Mouse (Mus musculus) lung, adult 2 months (tissue): ENCODE data around the gene Rnasel. TPM values are rescaled to one million over a fixed set of nuclear protein-coding genes. Genes with fewer than 3 reads are reported as not detected.

Experiments used
- DNase-seq: peaks from one replicate; pipeline ENCODE4 v3.0.0; 2022
- H3K4me1 ChIP-seq: fragments of 200-500 bp; 2 replicates; pipeline ENCODE4 v1.6.1; 2011; ENCODE audit warnings: low read length; ENCODE audit not compliant: control insufficient read depth, insufficient read depth
- H3K4me3 ChIP-seq: fragments of 200-500 bp; replicated peaks from 2 replicates; pipeline ENCODE3; 2011; ENCODE audit warnings: low read depth, mild to moderate bottlenecking, control low read depth, low read length; ENCODE audit errors: extremely low read depth
- CTCF ChIP-seq: fragments of 200-500 bp; IDR thresholded peaks from 2 replicates; pipeline ENCODE4 v1.5.1; 2011; ENCODE audit warnings: mild to moderate bottlenecking, low read length, control low read depth; ENCODE audit not compliant: insufficient read depth
- POLR2A ChIP-seq: fragments of 200-500 bp; IDR thresholded peaks from 2 replicates; pipeline ENCODE4 v1.6.1; 2011; ENCODE audit warnings: low read depth, mild to moderate bottlenecking, control low read depth, low read length, borderline replicate concordance; ENCODE audit errors: extremely low read depth
- WGBS: fragments of 180-500 bp; shearing (Covaris S2); methylation state at CpG from one replicate; pipeline ENCODE4 v1.1.7; 2018; 5-methylcytosine and 5-hydroxymethylcytosine counted together
- polyA plus RNA-seq: library from polyadenylated mRNA; depleted of rRNA; stranded (reverse); fragments of >200 nt; gene quantifications from 2 replicates; pipeline ENCODE4 v1.2.3, GENCODE M21; 2012

Gene Rnasel
- polyA plus RNA-seq, 1 experiment, result 10.1 TPM

DNA sequence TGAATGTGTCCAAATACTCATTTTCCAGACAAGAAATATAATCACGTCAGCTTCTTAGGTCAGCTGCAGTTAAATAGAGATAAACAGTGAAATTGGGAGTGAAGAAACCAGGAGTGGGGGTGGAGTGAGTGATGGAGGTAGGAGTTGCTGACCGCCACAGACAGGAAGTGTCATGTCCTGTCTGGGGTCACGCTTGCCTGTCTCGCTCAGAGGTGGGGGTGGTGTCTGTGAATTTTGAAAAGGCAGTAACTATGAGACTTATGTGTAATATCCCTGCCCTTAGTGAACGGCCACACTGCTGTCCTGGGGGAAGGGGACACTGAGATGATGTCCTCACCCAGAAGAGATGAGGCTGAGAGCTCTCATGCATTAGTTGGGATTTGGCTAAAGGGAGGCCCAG, 39.8 kb upstream of the Rnasel start:
- TF ChIP-seq POLR2A (no peak), CTCF (no peak)
- no peak for DNase-seq
- 40% methylated on average over 5 of the region's 5 CpGs for WGBS
- no peaks in the 10 kb centered on the region for H3K4me1 ChIP-seq
- no peak overlapping the region for H3K4me3 ChIP-seq

DNA sequence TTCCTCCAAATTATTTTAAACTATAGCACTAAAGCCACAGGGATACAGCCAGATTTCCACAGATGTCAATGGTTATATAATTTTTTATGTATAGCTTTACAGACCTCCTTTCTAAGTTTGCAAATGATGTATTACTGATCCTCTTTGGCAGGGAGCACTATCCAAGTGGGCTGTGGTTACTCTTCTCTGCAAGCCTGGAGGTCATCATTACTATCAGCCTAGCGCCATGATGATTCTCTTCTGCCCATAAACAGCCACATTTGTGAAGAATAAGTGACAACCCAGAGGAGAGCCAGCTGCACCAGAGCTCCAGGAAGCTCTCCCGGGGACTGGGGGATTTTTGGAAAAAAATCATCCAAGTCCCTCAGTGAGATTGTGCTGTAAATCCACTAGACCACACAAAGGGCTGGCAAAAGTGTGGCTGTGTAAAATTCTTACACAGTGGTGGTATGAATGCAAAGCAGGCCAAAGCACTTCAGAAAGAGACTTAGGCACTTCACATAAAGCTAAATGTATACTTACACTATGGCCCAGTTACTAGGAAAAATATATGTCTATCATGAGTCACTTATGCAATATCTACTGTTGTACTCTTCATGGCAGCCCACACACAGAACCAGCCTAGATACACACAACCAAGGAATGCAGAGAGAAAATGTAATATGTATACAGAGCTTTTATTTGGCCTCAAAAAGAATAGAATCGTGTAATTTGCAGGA, 37.5 kb upstream of the Rnasel start:
- no peak overlapping the region for H3K4me3 ChIP-seq
- TF ChIP-seq POLR2A (no peak), CTCF (no peak)
- DNase-seq, result no peak
- 73% methylated on average over 3 of the region's 3 CpGs for WGBS
- no peaks in the 10 kb centered on the region for H3K4me1 ChIP-seq

DNA sequence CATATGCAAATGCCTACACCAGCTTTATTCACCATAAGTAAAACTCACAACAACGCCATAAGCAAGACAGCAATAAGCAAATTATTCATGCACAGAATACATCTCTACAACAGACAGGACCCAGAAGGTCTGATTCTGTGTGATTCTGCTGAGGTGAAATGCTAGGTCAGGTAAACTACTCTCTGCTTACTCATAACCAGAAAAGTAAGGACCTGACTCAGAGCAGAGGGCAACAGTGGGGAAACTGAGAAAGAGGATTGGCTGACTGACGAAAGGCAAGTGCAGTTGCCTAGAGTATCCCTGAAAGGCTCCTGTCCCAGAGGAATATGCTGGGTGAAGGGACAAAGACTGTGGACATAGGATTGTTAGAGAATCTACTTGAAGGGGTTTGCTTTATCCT, 36.6 kb upstream of the Rnasel start:
- no peak for DNase-seq
- Histone ChIP-seq H3K4me3 (no peak overlapping the region), H3K4me1 (no peaks in the 10 kb centered on the region)
- TF ChIP-seq POLR2A, result no peak
- WGBS, result 97% methylated on average over 2 of the region's 2 CpGs

DNA sequence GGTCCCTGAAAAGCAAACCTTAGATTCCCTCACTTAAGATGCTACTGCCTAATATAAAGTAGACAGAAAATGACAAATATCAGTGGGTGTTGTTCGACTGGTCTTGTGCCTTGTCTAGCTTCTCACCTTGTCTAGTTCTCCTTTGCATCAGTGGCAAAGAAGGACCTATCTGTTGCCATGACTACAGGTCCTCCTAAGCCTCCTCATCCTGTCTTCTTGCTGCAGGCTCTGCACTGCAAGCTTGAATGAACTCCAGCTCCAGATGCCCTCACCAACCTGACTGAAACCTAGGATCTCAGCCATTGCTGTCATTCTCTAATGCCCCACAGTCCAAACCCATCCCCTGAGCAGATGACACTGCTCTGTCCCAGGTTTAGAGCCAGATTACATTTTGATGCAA, 31.2 kb upstream of the Rnasel start:
- 81% methylated on average over 1 of the region's 1 CpGs for WGBS
- Histone ChIP-seq H3K4me3 (no peak overlapping the region), H3K4me1 (no peaks in the 10 kb centered on the region)
- no peak for TF ChIP-seq POLR2A
- TF ChIP-seq CTCF, result no peak
- no peak for DNase-seq

DNA sequence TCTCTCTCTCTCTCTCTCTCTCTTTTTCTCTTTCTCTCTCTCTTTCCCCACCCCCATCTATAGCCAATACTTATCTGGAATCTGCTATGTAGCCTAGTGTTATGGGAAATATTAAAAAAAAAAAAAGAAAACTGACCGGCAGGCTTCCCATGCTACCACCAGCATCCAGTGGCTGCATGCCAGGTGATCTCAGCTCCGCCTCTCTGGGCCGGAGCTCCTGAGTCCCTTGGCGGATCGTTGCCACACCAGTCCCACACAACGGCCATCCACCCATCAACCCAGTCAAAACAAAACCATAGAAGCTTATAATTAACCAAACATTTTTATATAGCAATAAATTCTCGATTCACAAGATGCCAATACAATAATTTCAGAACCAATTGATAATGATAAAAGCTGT, 28.3 kb upstream of the Rnasel start:
- DNase-seq, result no peak
- no peak overlapping the region for H3K4me3 ChIP-seq
- 55% methylated on average over 7 of the region's 7 CpGs for WGBS
- TF ChIP-seq CTCF (no peak), POLR2A (no peak)
- H3K4me1 ChIP-seq, result no peaks in the 10 kb centered on the region

DNA sequence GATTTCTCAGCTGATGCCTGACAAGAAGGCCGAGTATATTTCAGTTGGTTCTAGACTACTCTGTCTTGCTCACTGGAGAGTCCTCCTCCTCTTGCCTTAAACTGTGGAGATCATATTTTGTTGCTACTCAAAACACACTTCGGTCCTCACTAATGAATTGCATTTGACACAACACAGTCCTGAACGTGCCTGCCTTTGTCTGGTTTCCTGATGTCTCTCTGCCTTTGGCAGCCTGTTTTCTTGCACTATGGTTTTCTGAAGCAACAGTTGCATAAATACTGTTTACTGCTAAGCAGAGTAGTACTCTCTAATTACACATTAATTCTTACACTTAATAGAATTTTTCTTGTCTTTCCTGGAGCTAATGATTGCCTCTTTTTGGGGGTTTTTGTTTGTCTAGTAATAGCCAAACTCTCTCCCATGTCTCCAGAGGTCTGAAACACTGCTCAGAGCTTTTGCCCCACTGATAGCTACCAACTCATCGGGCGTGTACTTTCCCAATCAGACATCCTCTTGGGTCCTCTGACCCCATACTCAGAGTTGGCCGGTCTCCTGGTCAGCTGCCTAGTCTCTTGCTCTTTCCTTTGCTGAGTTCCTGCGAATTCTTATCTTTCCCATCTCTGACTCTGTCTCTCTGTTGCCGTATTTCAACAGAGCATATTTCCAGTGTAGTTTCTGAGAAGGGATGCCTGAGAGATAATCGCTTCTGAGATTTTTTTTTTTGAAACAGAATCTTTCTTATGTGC, 27.5 kb upstream of the Rnasel start:
- no peak overlapping the region for H3K4me3 ChIP-seq
- TF ChIP-seq POLR2A (no peak), CTCF (no peak)
- no peaks in the 10 kb centered on the region for H3K4me1 ChIP-seq
- WGBS, result 66% methylated on average over 9 of the region's 9 CpGs
- DNase-seq, result no peak

DNA sequence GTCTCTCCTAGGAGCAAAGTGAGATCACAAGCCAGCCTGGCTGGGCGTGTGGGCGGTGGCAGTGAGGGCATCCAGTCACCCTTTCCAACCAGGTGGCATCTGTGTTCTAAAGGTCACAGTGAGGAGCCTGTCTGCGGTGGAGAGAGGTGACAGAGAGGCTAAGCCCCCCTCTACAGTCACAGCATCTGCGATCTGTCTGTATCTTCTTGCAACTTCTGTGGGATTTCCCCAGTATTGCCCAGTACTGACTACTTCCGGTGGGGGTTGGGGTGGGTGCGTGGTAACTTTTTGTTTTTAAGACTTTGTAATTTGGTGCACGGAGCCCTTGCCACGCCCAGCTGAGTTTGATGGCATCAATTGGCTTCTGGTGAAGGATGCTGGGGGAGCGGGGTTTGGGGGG, 25.8 kb upstream of the Rnasel start:
- Histone ChIP-seq H3K4me1 (no peaks in the 10 kb centered on the region), H3K4me3 (no peak overlapping the region)
- DNase-seq, result no peak
- 74% methylated on average over 9 of the region's 9 CpGs for WGBS
- TF ChIP-seq CTCF (no peak), POLR2A (no peak)

DNA sequence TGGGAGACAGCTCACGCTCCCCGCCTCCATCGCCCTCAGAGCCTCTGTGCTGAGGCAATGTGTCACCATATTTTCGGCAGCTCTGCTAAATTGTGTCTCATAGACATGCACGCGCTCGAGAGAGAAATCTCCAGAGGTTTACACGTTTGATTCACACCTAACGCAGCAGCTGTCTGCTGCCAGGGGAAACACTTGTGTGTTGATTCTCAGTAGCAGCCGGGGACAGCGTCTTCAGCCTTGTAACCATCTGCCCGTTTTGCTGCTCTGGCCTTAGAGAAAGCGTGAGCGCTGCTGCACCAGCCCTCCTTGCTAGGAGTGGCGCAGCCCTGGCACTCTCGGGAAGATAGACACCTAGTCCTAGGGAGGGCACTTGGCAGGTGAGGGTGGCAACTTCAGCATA, 22.6 kb upstream of the Rnasel start:
- 84% methylated on average over 16 of the region's 16 CpGs for WGBS
- H3K4me1 ChIP-seq, result no peaks in the 10 kb centered on the region
- TF ChIP-seq CTCF (no peak), POLR2A (no peak)
- H3K4me3 ChIP-seq, result no peak overlapping the region
- no peak for DNase-seq

DNA sequence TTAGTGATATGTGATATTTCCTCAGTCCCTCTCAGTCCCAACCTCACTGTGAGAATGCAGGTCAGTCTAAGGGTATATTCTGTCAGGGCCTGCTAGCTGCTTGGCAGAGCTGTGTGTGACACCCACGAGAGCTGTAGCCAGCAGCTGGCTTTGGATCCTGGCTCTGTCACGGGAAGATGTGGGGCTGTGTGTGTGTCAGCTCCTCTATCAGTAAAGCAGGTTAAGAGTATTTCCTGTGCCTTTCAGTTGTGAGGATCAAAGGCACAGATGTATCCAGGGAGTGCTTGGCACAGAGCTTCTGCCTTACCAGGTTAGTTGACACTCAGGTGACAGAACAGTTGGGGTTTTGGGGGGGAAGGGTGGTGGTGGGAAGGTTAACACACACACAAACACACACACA, 19.4 kb upstream of the Rnasel start:
- Histone ChIP-seq H3K4me3 (no peak overlapping the region), H3K4me1 (no peaks in the 10 kb centered on the region)
- DNase-seq, result no peak
- 43% methylated on average over 2 of the region's 2 CpGs for WGBS
- TF ChIP-seq POLR2A (no peak), CTCF (no peak)

DNA sequence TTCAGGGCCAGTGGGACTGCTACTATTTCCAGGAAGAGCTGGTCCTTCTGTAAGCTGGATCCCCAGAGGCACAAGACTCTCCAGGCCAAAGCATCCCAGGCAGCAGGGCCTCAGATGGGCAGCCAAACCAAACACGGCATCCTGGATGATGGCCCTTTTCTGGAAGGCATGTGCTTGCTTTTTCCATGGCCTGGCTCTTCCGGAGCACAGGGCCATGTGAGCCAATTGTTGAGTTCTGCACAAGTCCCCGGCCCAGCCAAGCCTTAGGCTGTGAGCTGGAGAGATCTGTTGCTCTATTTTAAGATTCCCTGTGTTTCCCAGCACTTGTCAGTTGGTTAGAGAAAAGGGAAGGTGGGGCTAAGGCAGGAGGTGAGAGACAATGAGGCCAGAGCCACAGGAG, 18.6 kb upstream of the Rnasel start:
- no peak for DNase-seq
- 30% methylated on average over 3 of the region's 3 CpGs for WGBS
- TF ChIP-seq POLR2A, result no peak
- no peak for TF ChIP-seq CTCF
- Histone ChIP-seq H3K4me1 (no peaks in the 10 kb centered on the region), H3K4me3 (no peak overlapping the region)
